Mouse (Mus musculus) limb, embryonic 12.5 days (tissue): ENCODE results near the gene S1pr3. TPM values are rescaled to one million over a fixed set of nuclear protein-coding genes. Genes with fewer than 3 reads are reported as not detected.

ENCODE experiments used
- ATAC-seq: fragments of 200-750 bp; cut with Nextera tagmentation; 2 replicates; pipeline ENCODE4 v1.8.0; 2017; ENCODE audit warnings: low read depth, moderate TSS enrichment; ENCODE audit not compliant: insufficient number of reproducible peaks, insufficient read depth, low FRiP score, low TSS enrichment
- H3K27ac ChIP-seq: fragments of 300-500 bp; sonication (generic); 2 replicates; pipeline ENCODE4 v1.5.1; 2016; ENCODE audit warnings: mild to moderate bottlenecking, moderate library complexity
- H3K27me3 ChIP-seq: fragments of 300-500 bp; sonication (generic); 2 replicates; pipeline ENCODE4 v1.6.1; 2016; ENCODE audit warnings: mild to moderate bottlenecking, moderate library complexity
- H3K36me3 ChIP-seq: fragments of 300-500 bp; sonication (generic); 2 replicates; pipeline ENCODE4 v1.6.1; 2016; ENCODE audit warnings: mild to moderate bottlenecking, moderate library complexity
- H3K4me1 ChIP-seq: fragments of 300-500 bp; sonication (generic); replicated peaks from 2 replicates; pipeline ENCODE4 v1.6.1; 2016
- H3K4me2 ChIP-seq: fragments of 300-500 bp; sonication (generic); 2 replicates; pipeline ENCODE4 v1.6.1; 2016; ENCODE audit warnings: mild to moderate bottlenecking, moderate library complexity
- H3K4me3 ChIP-seq: fragments of 300-500 bp; sonication (generic); replicated peaks from 2 replicates; pipeline ENCODE4 v1.5.1; 2016; ENCODE audit warnings: mild to moderate bottlenecking
- H3K9ac ChIP-seq: fragments of 300-500 bp; sonication (generic); replicated peaks from 2 replicates; pipeline ENCODE4 v1.6.1; 2016; ENCODE audit warnings: mild to moderate bottlenecking, moderate library complexity
- H3K9me3 ChIP-seq: fragments of 300-500 bp; sonication (generic); 2 replicates; pipeline ENCODE4 v1.6.1; 2016; ENCODE audit warnings: mild to moderate bottlenecking, moderate library complexity
- WGBS: fragments of 180-500 bp; shearing (Covaris S2); methylation state at CpG from one replicate; pipeline ENCODE4 v1.1.7; 2016; 5-methylcytosine and 5-hydroxymethylcytosine counted together
- polyA plus RNA-seq: library from polyadenylated mRNA; unstranded; fragments of >200 nt; fragmentation: Nextera tagmentation; extraction: Ambion mirVana; gene quantifications from 2 replicates; pipeline ENCODE4 v1.2.1, GENCODE M21; 2016

Gene S1pr3
- polyA plus RNA-seq, 1 experiment from 2014 or later = 133 TPM

- Histone ChIP-seq H3K4me2 (no peak overlapping the region), H3K27ac (no peak overlapping the region), H3K36me3 (no peaks in the 10 kb centered on the region), H3K4me1 (peaks cover 35% of the 10 kb centered on the region), H3K4me3 (no peak overlapping the region), H3K9me3 (no peaks in the 10 kb centered on the region), H3K27me3 (no peaks in the 10 kb centered on the region), H3K9ac (no peak overlapping the region)
- ATAC-seq = no peak
- 87% methylated on average over 13 of the region's 13 CpGs for whole genome bisulfite sequencing
Observed at GRCm38 (mm10) chr13:51405731-51406320, 2.6 kb upstream of the S1pr3 start.

- ATAC-seq = no peak
- 20% methylated on average over 13 of the region's 13 CpGs for WGBS
- no peaks in the 10 kb centered on the region for H3K9me3 ChIP-seq
Observed at GRCm38 (mm10) chr13:51407541-51408217, 760 bp upstream of the S1pr3 start.

DNA sequence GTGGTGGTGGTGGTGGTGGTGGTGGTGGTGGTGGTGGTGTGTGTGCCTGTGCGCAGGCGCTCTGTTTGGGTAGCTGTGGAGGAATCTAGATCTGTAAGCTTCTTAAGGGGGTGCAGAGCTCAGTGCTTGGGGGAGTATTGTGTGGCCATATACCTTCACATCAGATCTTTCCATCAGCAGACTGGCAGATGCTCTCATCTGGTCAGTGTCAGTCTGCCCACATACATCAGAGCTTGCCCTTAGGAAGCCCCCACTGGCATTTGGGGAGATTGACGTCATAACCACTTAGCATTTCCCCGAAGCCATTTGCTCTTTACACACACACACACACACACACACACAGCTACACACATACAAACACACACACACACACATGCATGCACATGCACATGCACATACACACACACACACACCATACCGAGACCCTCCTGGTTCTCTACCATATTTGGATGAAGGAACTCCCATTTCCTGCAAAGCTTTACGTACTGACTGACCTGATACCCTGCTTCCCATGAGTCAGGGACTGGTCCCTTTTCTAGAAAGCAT lies 1.6 kb downstream of the S1pr3 start:
- peak overlapping the region; percentile 77 for H3K4me2 ChIP-seq
- H3K4me1 ChIP-seq = peaks cover 63% of the 10 kb centered on the region
- no peak for ATAC-seq
- peak overlapping the region; percentile 85 for H3K9ac ChIP-seq
- peaks cover 21% of the 10 kb centered on the region for H3K36me3 ChIP-seq
- peaks cover 8% of the 10 kb centered on the region for H3K9me3 ChIP-seq
- peak overlapping the region; percentile 59 for H3K4me3 ChIP-seq
- whole genome bisulfite sequencing = 41% methylated on average over 6 of the region's 6 CpGs
- H3K27me3 ChIP-seq = no peaks in the 10 kb centered on the region
- H3K27ac ChIP-seq = peak overlapping the region; percentile 88

More at GRCm38 (mm10) chr13:51407541-51408217, 760 bp upstream of the S1pr3 start:
- H3K4me3 ChIP-seq = peak overlapping the region; percentile 59
- H3K27me3 ChIP-seq = no peaks in the 10 kb centered on the region
- peak overlapping the region; percentile 85 for H3K9ac ChIP-seq
- H3K4me1 ChIP-seq = peaks cover 48% of the 10 kb centered on the region
- H3K4me2 ChIP-seq = peak overlapping the region; percentile 77
- H3K27ac ChIP-seq = peak overlapping the region; percentile 88
- no peaks in the 10 kb centered on the region for H3K36me3 ChIP-seq

- WGBS = 32% methylated on average over 9 of the region's 9 CpGs
- Histone ChIP-seq H3K4me2 (peak overlapping the region; percentile 77), H3K4me1 (peaks cover 64% of the 10 kb centered on the region), H3K36me3 (peaks cover 33% of the 10 kb centered on the region), H3K9ac (peak overlapping the region; percentile 85), H3K27me3 (no peaks in the 10 kb centered on the region), H3K4me3 (peak overlapping the region; percentile 59), H3K27ac (peak overlapping the region; percentile 88), H3K9me3 (peaks cover 13% of the 10 kb centered on the region)
- no peak for ATAC-seq
Observed at GRCm38 (mm10) chr13:51411243-51411642, 2.8 kb downstream of the S1pr3 start.

- Histone ChIP-seq H3K27me3 (no peaks in the 10 kb centered on the region), H3K4me1 (peaks cover 68% of the 10 kb centered on the region), H3K27ac (peak overlapping the region; percentile 88), H3K4me3 (peak overlapping the region; percentile 59), H3K9ac (peak overlapping the region; percentile 85), H3K9me3 (peaks cover 13% of the 10 kb centered on the region), H3K4me2 (peak overlapping the region; percentile 77), H3K36me3 (peaks cover 40% of the 10 kb centered on the region)
- ATAC-seq = no peak
- 9% methylated on average over 12 of the region's 12 CpGs for WGBS
Observed at GRCm38 (mm10) chr13:51411696-51412430, 3.4 kb downstream of the S1pr3 start.

DNA sequence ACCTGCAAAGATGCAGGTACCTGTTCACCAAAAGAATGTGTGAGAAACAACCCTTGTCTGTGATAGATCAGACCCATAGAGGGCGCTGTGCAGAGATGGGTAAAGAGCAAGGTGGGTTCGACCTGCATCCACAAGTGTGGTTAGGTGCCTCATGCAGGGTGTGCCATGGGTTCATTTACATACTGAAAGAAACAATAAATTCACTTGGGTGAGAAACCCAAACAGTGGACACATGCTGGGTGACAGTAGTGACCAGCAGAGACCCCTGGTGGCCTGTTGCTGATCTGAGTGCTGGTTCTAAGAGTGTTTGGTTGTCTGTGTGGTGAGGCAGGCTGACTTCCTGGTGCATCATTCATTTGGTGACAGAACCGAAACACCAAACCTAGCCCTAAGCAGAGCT lies 5.0 kb downstream of the S1pr3 start:
- WGBS = 65% methylated on average over 3 of the region's 3 CpGs

GRCm38 (mm10) chr13:51416727-51417126 lies 8.3 kb downstream of the S1pr3 start:
- WGBS = 91% methylated on average over 11 of the region's 11 CpGs
- Histone ChIP-seq H3K9ac (no peak overlapping the region), H3K27me3 (no peaks in the 10 kb centered on the region), H3K27ac (peak overlapping the region; percentile 69), H3K4me3 (no peak overlapping the region), H3K4me1 (peaks cover 51% of the 10 kb centered on the region), H3K4me2 (no peak overlapping the region), H3K36me3 (peaks cover 82% of the 10 kb centered on the region), H3K9me3 (peaks cover 13% of the 10 kb centered on the region)
- no peak for ATAC-seq

More for the DNA sequence above, 5.0 kb downstream of the S1pr3 start:
- peak overlapping the region; percentile 88; the same call in 1 of the 2 replicates for H3K27ac ChIP-seq
- H3K4me1 ChIP-seq = peaks cover 70% of the 10 kb centered on the region
- no peak for ATAC-seq
- peak overlapping the region; percentile 77 for H3K4me2 ChIP-seq
- H3K36me3 ChIP-seq = peaks cover 51% of the 10 kb centered on the region
- no peak overlapping the region for H3K4me3 ChIP-seq
- H3K27me3 ChIP-seq = no peaks in the 10 kb centered on the region
- H3K9ac ChIP-seq = no peak overlapping the region
- peaks cover 13% of the 10 kb centered on the region for H3K9me3 ChIP-seq

- WGBS = 62% methylated on average over 6 of the region's 6 CpGs
- no peak for ATAC-seq
- Histone ChIP-seq H3K36me3 (peaks cover 93% of the 10 kb centered on the region), H3K27me3 (no peaks in the 10 kb centered on the region), H3K27ac (peak overlapping the region; percentile 91), H3K9me3 (peaks cover 13% of the 10 kb centered on the region), H3K9ac (peak overlapping the region; percentile 50), H3K4me2 (peak overlapping the region; percentile 24), H3K4me1 (peaks cover 40% of the 10 kb centered on the region), H3K4me3 (no peak overlapping the region)
Observed at GRCm38 (mm10) chr13:51417796-51418195, 9.4 kb downstream of the S1pr3 start.

DNA sequence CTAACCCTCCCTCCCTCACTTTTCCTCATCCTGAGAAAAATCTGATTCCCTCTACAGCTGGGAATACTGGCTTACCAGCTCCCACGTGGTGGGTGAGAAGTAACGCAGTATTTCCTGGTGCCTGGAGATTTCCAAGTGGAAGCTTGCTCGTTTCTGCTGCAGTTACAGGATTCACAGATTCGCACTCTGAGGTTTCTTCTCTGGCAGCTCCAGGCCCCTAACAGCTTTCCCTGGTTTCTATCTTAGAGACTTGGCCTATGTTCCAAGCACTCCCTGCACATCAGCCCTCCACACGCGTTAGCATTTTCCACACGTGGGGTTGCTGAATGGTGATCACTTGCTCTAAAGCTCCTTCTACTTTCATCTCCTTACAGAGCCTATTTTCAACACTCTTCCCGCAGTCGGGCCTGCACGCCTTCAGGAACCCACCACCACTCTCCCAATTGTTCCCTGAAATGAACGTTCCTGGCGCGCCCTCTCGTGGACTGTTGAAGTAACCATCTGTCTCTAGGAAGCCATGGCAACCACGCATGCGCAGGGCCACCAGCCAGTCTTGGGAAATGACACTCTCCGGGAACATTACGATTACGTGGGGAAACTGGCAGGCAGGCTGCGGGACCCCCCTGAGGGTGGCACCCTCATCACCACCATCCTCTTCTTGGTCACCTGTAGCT lies 10.0 kb downstream of the S1pr3 start:
- Histone ChIP-seq H3K9me3 (peaks cover 13% of the 10 kb centered on the region), H3K27me3 (no peaks in the 10 kb centered on the region), H3K4me1 (peaks cover 34% of the 10 kb centered on the region), H3K9ac (peak overlapping the region; percentile 50), H3K4me2 (peak overlapping the region; percentile 24), H3K27ac (peak overlapping the region; percentile 91), H3K36me3 (peaks cover 94% of the 10 kb centered on the region), H3K4me3 (no peak overlapping the region)
- 4% methylated on average over 20 of the region's 20 CpGs for WGBS
- peak; percentile 32; the same call in 1 of the 2 replicates for ATAC-seq

GRCm38 (mm10) chr13:51418942-51419451 lies 10.6 kb downstream of the S1pr3 start:
- Histone ChIP-seq H3K9ac (no peak overlapping the region), H3K27ac (no peak overlapping the region), H3K4me2 (no peak overlapping the region), H3K4me1 (peaks cover 28% of the 10 kb centered on the region), H3K36me3 (peaks cover 91% of the 10 kb centered on the region), H3K27me3 (no peaks in the 10 kb centered on the region), H3K9me3 (peaks cover 13% of the 10 kb centered on the region), H3K4me3 (no peak overlapping the region)
- 78% methylated on average over 19 of the region's 19 CpGs for WGBS
- ATAC-seq = no peak
